Comparison of ENCODE assay signal across 9 mouse cellular contexts in the genomic region with DNA sequence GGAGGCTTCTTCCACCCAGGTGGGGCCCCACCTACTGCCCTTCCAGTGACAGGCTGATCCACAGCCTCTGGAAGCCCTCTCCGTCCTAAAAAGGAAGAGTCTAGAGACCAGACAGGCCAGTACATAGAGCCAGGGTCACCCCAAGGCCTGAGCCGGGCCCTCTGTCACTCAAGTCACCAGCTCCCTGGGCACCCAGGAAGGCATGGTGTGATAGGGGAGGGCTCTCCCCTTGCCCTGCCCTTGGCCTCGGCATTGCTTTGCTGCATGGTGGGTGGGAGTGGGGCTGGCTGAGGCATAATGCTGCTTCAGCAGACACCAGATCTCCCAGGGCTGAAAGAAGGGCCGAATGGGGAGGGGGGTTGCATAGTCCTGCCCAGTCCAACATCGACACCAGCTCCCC. TPM values are rescaled to one million over a fixed set of nuclear protein-coding genes. Genes with fewer than 3 reads are reported as not detected.
DNase-seq lines count a peak whose midpoint lies in the region; TF ChIP-seq lines count a peak whose summit lies in the region.
"Had no signal": no experiment of that assay in that cellular context is flagged by ENCODE, and none has a peak within 500 bp of the region (broad histone marks: within the 10 kb centered on the region; RNA-seq: fewer than 3 reads in every experiment).

No protein-coding gene starts in this region.

- no peak overlapping the region for H3K4me3 ChIP-seq in gastrocnemius, adult 2 months
- no peak overlapping the region for H3K4me3 ChIP-seq in layer of hippocampus, adult 2 months
- H3K4me3 ChIP-seq in myocyte: no peak overlapping the region

- TF ChIP-seq CTCF in gastrocnemius, adult 2 months (IDR thresholded peaks at IDR 0.05): no peak
- no peak for TF ChIP-seq CTCF in layer of hippocampus, adult 2 months (conservative IDR thresholded peaks at IDR 0.05)

- peak overlapping the region; percentile 81 for H3K27ac ChIP-seq in gastrocnemius, adult 2 months
- peak overlapping the region; percentile 83; the same call in 1 of the 2 replicates for H3K27ac ChIP-seq in layer of hippocampus, adult 2 months

- DNase-seq in gastrocnemius, adult 2 months: no peak
- DNase-seq in gastrocnemius, postnatal 36 days: no peak
- DNase-seq in layer of hippocampus, adult 2 months (ENCODE audit: low spot score in 2 of 2): no peak
- no peak for DNase-seq in layer of hippocampus, postnatal 25 days (ENCODE audit: extremely low spot score in 1 of 2, low spot score in 1 of 2)
- peak; percentile 63 to 66 for DNase-seq in adrenal gland, postnatal 36 days
- DNase-seq in gastrocnemius, postnatal 4 days (ENCODE audit: low spot score in 2 of 2): no peak
- DNase-seq: lung, postnatal 10 days had no signal

- TF ChIP-seq POLR2A in myocyte (IDR thresholded peaks at IDR 0.05; ENCODE audit: insufficient read length, low read depth): no peak

- H3K36me3 ChIP-seq in myocyte (ENCODE audit: control insufficient read depth, insufficient read depth): peaks cover 5% of the 10 kb centered on the region

- peaks cover 74% of the 10 kb centered on the region for H3K79me2 ChIP-seq in myocyte (ENCODE audit: control insufficient read depth, insufficient read depth)

- H3K4me2 ChIP-seq in myocyte (ENCODE audit: low read depth): peak overlapping the region; percentile 52

- no peak overlapping the region for H3ac ChIP-seq in myocyte (ENCODE audit: control insufficient read depth, insufficient read length)

- intact Hi-C loops in gastrocnemius, adult 2 months (cut with DNase I): no loop called here
- intact Hi-C loops in gastrocnemius, postnatal 36 days (cut with DNase I): no loop called here

- no peaks in the 10 kb centered on the region for H3K27me3 ChIP-seq in myocyte (ENCODE audit: control insufficient read depth, insufficient read depth, insufficient read length)
- H3K27me3 ChIP-seq: CH12.LX had no signal

TF ChIP-seq in myocyte, 11 proteins besides CTCF, POLR2A, EP300 and RAD21:
- no peak for TF ChIP-seq REST (IDR thresholded peaks at IDR 0.05; ENCODE audit: insufficient read depth, insufficient read length)

RNA-seq across cellular contexts. Expression of gene Plxna1, which starts 8.3 kb away (rescaled TPM):
- total RNA-seq in gastrocnemius, adult 2 months (2021): 10 to 100 TPM; 10.9 to 13.0 TPM
- 10 to 100 TPM; 11.1 to 18.1 TPM for total RNA-seq in gastrocnemius, postnatal 36 days (2021)
- total RNA-seq in layer of hippocampus, adult 2 months (2021): 100 to 1,000 TPM; 108 to 120 TPM
- 100 to 1,000 TPM; 120 to 129 TPM for total RNA-seq in layer of hippocampus, postnatal 25 days (2021)
- 10 to 100 TPM; 55.0 to 98.6 TPM for total RNA-seq in adrenal gland, postnatal 36 days (2021)
- polyA plus RNA-seq in myocyte (2012; fragmentation: generic; extraction: Trizol): 64.4 TPM
- total RNA-seq in gastrocnemius, postnatal 4 days (2021): 10 to 100 TPM; 47.6 to 48.1 TPM

Comparison
In these comparisons a context has a peak if more than half of its experiments do, and no peak if none do; other contexts are left out.
1. DNase-seq: peak in adrenal gland, postnatal 36 days (2 of 2); none in gastrocnemius, adult 2 months (single experiment), gastrocnemius, postnatal 36 days (0 of 2), layer of hippocampus, adult 2 months (0 of 2), layer of hippocampus, postnatal 25 days (0 of 2) and gastrocnemius, postnatal 4 days (0 of 2).